Mouse (Mus musculus) forebrain, embryonic 12.5 days (tissue): ENCODE measurements around the gene Clspn. TPM values are rescaled to one million over a fixed set of nuclear protein-coding genes. Genes with fewer than 3 reads are reported as not detected.

Source experiments
- ATAC-seq: fragments of 200-750 bp; cut with Nextera tagmentation; 2 replicates; pipeline ENCODE4 v1.8.0; 2017; ENCODE audit warnings: moderate TSS enrichment; ENCODE audit not compliant: low FRiP score
- H3K27ac ChIP-seq: fragments of 300-500 bp; sonication (generic); 2 replicates; pipeline ENCODE4 v1.5.1; 2016; ENCODE audit warnings: mild to moderate bottlenecking
- H3K27me3 ChIP-seq: fragments of 300-500 bp; sonication (generic); 2 replicates; pipeline ENCODE4 v1.6.1; 2016; ENCODE audit warnings: mild to moderate bottlenecking
- H3K36me3 ChIP-seq: fragments of 300-500 bp; sonication (generic); replicated peaks from 2 replicates; pipeline ENCODE4 v1.6.1; 2016; ENCODE audit warnings: mild to moderate bottlenecking
- H3K4me1 ChIP-seq: fragments of 300-500 bp; sonication (generic); 2 replicates; pipeline ENCODE4 v1.6.1; 2016
- H3K4me2 ChIP-seq: fragments of 300-500 bp; sonication (generic); 2 replicates; pipeline ENCODE4 v1.6.1; 2016; ENCODE audit warnings: mild to moderate bottlenecking, moderate library complexity
- H3K4me3 ChIP-seq: fragments of 300-500 bp; sonication (generic); replicated peaks from 2 replicates; pipeline ENCODE4 v1.5.1; 2016; ENCODE audit warnings: mild to moderate bottlenecking
- H3K9ac ChIP-seq: fragments of 300-500 bp; sonication (generic); 2 replicates; pipeline ENCODE4 v1.6.1; 2016; ENCODE audit warnings: mild to moderate bottlenecking
- H3K9me3 ChIP-seq: fragments of 300-500 bp; sonication (generic); 2 replicates; pipeline ENCODE4 v1.6.1; 2016
- WGBS: fragments of 180-500 bp; shearing (Covaris S2); methylation state at CpG from one replicate; pipeline ENCODE4 v1.1.7; 2016; 5-methylcytosine and 5-hydroxymethylcytosine counted together
- polyA plus RNA-seq: library from polyadenylated mRNA; unstranded; fragments of >200 nt; fragmentation: Nextera tagmentation; extraction: Ambion mirVana; gene quantifications from 2 replicates; pipeline ENCODE4 v1.2.1, GENCODE M21; 2016

Gene Clspn
- polyA plus RNA-seq, 1 experiment from 2014 or later: 47.8 TPM

- no peak for ATAC-seq
- Histone ChIP-seq H3K9me3 (no peaks in the 10 kb centered on the region), H3K9ac (no peak overlapping the region), H3K4me1 (peaks cover 11% of the 10 kb centered on the region), H3K4me2 (no peak overlapping the region), H3K36me3 (no peaks in the 10 kb centered on the region), H3K4me3 (no peak overlapping the region), H3K27ac (no peak overlapping the region), H3K27me3 (peaks cover 10% of the 10 kb centered on the region; the same call in 1 of the 2 replicates)
- 72% methylated on average over 5 of the region's 5 CpGs for WGBS
Measured at GRCm38 (mm10) chr4:126536865-126537264, 19.9 kb upstream of the Clspn start.

GRCm38 (mm10) chr4:126540487-126541071 lies 16.2 kb upstream of the Clspn start:
- no peak overlapping the region for H3K4me3 ChIP-seq
- ATAC-seq: no peak

DNA sequence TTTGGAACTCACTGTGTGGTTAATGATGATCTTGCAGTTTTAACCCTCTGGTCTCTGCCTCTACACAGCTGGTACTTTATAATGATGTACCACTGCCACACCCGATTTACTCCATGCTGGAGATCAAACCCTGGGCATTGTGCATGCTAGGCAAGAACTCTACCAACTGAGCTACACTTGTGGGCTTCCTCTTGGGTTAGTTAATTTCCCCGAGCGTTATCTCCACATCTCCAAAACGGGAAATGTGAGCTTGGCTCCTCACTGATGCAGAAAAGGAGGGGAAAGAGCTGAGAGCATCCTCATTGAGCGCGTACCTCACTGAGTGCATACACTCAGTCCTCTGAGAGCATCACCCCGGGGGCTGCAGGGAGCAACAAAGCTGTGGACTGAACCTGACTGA lies 13.9 kb upstream of the Clspn start:
- no peak overlapping the region for H3K4me3 ChIP-seq
- H3K27me3 ChIP-seq: no peaks in the 10 kb centered on the region
- 81% methylated on average over 7 of the region's 7 CpGs for WGBS
- no peak overlapping the region for H3K9ac ChIP-seq
- H3K9me3 ChIP-seq: no peaks in the 10 kb centered on the region
- H3K27ac ChIP-seq: no peak overlapping the region
- H3K4me2 ChIP-seq: no peak overlapping the region
- no peaks in the 10 kb centered on the region for H3K4me1 ChIP-seq
- H3K36me3 ChIP-seq: no peaks in the 10 kb centered on the region
- no peak for ATAC-seq

More at GRCm38 (mm10) chr4:126540487-126541071, 16.2 kb upstream of the Clspn start:
- 84% methylated on average over 3 of the region's 3 CpGs for WGBS
- Histone ChIP-seq H3K27me3 (0 out of 2 replicates have a peak, but pooled peaks cover 4% of the 10 kb centered on the region), H3K4me1 (no peaks in the 10 kb centered on the region), H3K9me3 (no peaks in the 10 kb centered on the region), H3K36me3 (no peaks in the 10 kb centered on the region), H3K27ac (no peak overlapping the region), H3K4me2 (no peak overlapping the region), H3K9ac (no peak overlapping the region)

DNA sequence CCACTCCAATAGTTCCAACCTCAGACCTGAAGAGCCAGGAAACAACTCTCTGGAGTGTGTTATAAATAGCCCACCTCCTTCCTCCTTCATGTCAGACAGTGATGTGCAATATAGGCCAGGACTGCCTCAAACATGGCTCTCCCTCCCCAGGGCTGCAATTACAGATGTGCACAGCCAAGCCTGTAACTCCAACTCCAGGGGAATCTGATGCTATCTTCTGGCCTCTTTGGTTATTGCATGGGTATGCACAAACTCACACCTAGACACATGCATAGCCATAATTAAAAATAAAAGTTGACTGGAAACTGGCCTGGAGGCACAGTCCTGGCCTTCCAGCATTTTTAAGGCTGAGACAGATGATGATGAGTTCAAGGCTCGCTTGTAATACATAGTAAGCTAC lies 11.7 kb upstream of the Clspn start:
- WGBS: 79% methylated on average over 1 of the region's 1 CpGs

DNA sequence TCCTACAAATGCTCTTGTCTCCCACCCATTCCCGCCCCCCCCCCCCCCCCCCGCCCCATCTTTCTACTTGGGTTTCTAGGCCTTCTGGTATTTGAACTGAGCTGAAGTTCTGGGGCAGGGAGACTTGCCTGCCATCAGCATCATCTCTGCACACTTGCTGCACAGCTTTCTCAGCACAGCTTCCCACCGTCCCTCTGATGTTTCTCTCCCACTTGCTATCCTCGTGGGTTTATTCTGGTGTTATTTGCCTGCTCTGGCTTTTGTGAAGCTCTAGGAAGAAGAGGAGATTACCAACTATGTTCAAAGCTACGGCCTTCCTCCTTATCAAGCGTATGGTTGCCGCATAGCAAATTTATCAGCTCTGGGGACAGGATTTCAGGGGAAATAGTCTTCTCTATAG lies 11.0 kb upstream of the Clspn start:
- 65% methylated on average over 6 of the region's 7 CpGs for WGBS
- H3K36me3 ChIP-seq: no peaks in the 10 kb centered on the region
- H3K4me3 ChIP-seq: no peak overlapping the region
- no peak overlapping the region for H3K9ac ChIP-seq
- no peak overlapping the region for H3K4me2 ChIP-seq
- H3K27ac ChIP-seq: no peak overlapping the region
- no peaks in the 10 kb centered on the region for H3K9me3 ChIP-seq
- H3K27me3 ChIP-seq: no peaks in the 10 kb centered on the region
- no peak for ATAC-seq
- H3K4me1 ChIP-seq: no peaks in the 10 kb centered on the region

More for the DNA sequence above, 11.7 kb upstream of the Clspn start:
- H3K4me2 ChIP-seq: no peak overlapping the region
- no peak for ATAC-seq
- H3K36me3 ChIP-seq: no peaks in the 10 kb centered on the region
- no peaks in the 10 kb centered on the region for H3K9me3 ChIP-seq
- no peaks in the 10 kb centered on the region for H3K27me3 ChIP-seq
- H3K27ac ChIP-seq: no peak overlapping the region
- no peak overlapping the region for H3K4me3 ChIP-seq
- no peak overlapping the region for H3K9ac ChIP-seq
- no peaks in the 10 kb centered on the region for H3K4me1 ChIP-seq

DNA sequence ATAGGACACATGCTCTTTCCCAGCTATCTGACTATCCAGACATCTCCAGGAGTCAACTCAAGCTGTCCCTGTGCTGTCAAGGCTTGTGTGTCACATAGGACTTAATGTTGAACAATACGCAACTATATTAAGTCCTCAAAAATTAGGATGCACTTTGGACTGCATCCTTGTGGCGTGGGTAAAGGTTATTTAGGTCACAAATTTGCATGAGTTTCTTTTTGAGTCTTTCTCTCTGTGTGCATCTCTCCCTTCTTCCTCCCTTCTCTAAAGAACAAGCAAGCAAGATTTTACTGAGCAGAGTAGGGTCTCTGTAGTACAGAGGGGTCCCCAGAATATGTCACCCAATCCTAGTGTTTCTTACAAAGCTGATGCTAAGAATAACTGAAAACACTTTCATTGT lies 10.6 kb upstream of the Clspn start:
- 89% methylated on average over 2 of the region's 2 CpGs for WGBS
- ATAC-seq: no peak
- H3K27me3 ChIP-seq: 0 out of 2 replicates have a peak, but pooled peaks cover 3% of the 10 kb centered on the region

DNA sequence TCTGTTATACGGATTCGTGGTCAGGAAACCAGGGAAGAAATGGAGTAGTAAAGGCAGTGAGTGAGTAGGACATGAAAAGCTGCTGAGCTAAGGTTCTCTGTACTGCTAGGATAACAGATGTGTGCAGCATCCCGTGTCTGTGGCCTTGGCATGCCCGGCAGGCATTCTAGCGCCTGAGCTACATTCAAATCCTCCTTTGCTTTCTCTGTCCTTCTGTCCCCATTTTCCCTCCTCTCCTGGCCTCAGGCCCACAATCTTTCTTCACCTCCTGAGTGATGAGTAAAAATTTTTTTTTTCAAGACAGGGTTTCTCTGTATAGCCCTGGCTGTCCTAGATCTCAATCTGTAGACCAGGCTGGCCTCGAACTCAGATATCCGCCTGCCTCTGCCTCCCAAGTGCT lies 4.6 kb upstream of the Clspn start:
- H3K36me3 ChIP-seq: no peaks in the 10 kb centered on the region
- H3K27me3 ChIP-seq: 0 out of 2 replicates have a peak, but pooled peaks cover 5% of the 10 kb centered on the region
- H3K4me2 ChIP-seq: no peak overlapping the region
- peaks cover 6% of the 10 kb centered on the region for H3K4me1 ChIP-seq
- H3K4me3 ChIP-seq: no peak overlapping the region
- no peaks in the 10 kb centered on the region for H3K9me3 ChIP-seq
- no peak overlapping the region for H3K27ac ChIP-seq
- H3K9ac ChIP-seq: no peak overlapping the region
- no peak for ATAC-seq
- WGBS: 79% methylated on average over 7 of the region's 7 CpGs

More for the DNA sequence above, 10.6 kb upstream of the Clspn start:
- H3K9me3 ChIP-seq: no peaks in the 10 kb centered on the region
- no peak overlapping the region for H3K4me3 ChIP-seq
- H3K9ac ChIP-seq: no peak overlapping the region
- no peak overlapping the region for H3K27ac ChIP-seq
- H3K36me3 ChIP-seq: no peaks in the 10 kb centered on the region
- H3K4me2 ChIP-seq: no peak overlapping the region
- H3K4me1 ChIP-seq: no peaks in the 10 kb centered on the region

- Histone ChIP-seq H3K4me1 (peaks cover 13% of the 10 kb centered on the region), H3K9me3 (no peaks in the 10 kb centered on the region), H3K4me2 (no peak overlapping the region), H3K27me3 (0 out of 2 replicates have a peak, but pooled peaks cover 5% of the 10 kb centered on the region), H3K36me3 (no peaks in the 10 kb centered on the region), H3K9ac (no peak overlapping the region), H3K4me3 (no peak overlapping the region), H3K27ac (no peak overlapping the region)
- WGBS: 76% methylated on average over 8 of the region's 8 CpGs
- no peak for ATAC-seq
Measured at GRCm38 (mm10) chr4:126553105-126553504, 3.6 kb upstream of the Clspn start.

DNA sequence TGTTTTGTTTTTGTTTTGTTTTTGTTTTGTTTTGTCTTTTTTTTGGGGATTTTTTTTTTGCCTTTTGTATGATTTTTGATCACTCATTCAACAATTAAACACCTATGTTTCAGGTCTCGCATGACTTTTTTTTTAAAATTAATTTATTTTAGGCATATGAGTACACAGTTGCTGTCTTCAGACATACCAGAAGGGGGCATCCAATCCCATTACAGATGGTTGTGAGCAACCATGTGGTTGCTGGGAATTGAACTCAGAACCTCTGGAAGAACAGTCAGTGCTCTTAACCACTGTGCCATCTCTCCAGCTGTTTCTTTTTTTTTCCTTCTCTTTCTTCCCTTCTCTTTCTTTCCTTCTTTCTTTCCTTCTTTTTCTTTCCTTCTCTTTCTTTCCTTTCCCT lies 3.0 kb upstream of the Clspn start:
- H3K4me1 ChIP-seq: peaks cover 18% of the 10 kb centered on the region
- no peak for ATAC-seq
- H3K9ac ChIP-seq: no peak overlapping the region
- H3K27me3 ChIP-seq: 0 out of 2 replicates have a peak, but pooled peaks cover 5% of the 10 kb centered on the region
- 79% methylated on average over 1 of the region's 1 CpGs for whole genome bisulfite sequencing
- H3K9me3 ChIP-seq: no peaks in the 10 kb centered on the region
- H3K4me3 ChIP-seq: no peak overlapping the region
- no peak overlapping the region for H3K4me2 ChIP-seq
- H3K27ac ChIP-seq: no peak overlapping the region
- H3K36me3 ChIP-seq: no peaks in the 10 kb centered on the region

DNA sequence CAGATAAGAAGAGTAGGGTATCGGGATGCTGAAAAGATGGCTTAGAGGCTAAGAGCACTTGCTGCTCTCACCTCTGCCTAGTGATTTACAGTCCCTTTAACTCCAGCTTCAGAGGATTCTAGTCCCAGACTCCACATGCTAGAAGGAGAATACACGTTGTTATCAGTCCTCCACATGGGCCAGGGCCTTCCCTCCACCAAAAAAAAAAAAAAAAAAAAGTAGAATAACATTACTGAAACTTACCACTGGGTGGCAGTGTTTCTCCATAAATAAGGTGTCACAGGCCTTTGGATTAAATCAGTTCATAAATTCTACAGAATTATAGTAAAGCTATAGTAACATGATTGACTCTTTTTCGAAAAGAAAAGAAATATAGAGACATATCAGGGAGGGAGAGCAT lies 2.3 kb upstream of the Clspn start:
- Histone ChIP-seq H3K4me1 (peaks cover 18% of the 10 kb centered on the region), H3K27me3 (0 out of 2 replicates have a peak, but pooled peaks cover 5% of the 10 kb centered on the region), H3K9ac (no peak overlapping the region), H3K4me2 (no peak overlapping the region), H3K9me3 (no peaks in the 10 kb centered on the region), H3K4me3 (no peak overlapping the region), H3K27ac (no peak overlapping the region), H3K36me3 (no peaks in the 10 kb centered on the region)
- no peak for ATAC-seq
- 35% methylated on average over 3 of the region's 3 CpGs for WGBS

GRCm38 (mm10) chr4:126563798-126564197 lies 7.1 kb downstream of the Clspn start:
- ATAC-seq: no peak
- H3K36me3 ChIP-seq: peaks cover 67% of the 10 kb centered on the region
- H3K4me2 ChIP-seq: no peak overlapping the region
- H3K4me3 ChIP-seq: no peak overlapping the region
- H3K4me1 ChIP-seq: no peaks in the 10 kb centered on the region
- no peaks in the 10 kb centered on the region for H3K27me3 ChIP-seq
- H3K9ac ChIP-seq: no peak overlapping the region
- no peak overlapping the region for H3K27ac ChIP-seq
- WGBS: 93% methylated on average over 6 of the region's 6 CpGs
- no peaks in the 10 kb centered on the region for H3K9me3 ChIP-seq

DNA sequence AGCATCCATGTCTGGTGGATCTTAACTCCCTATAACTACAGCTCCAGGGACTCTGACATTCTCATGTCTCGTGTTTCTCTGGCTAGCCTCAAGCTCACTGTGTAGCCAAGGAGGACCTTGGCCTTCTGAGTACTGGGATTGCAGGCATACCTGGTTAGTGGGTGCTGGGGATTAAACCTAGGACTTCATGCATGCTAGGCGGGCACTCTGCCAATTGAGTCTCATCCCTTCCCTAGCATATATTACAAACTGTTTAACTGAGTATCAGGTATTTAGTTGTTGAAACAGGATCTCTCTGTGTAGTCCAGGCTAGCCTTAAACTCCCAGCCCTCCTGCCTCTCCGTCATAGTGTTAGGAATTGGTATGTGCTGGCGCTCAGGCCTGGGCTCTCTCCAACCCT lies 10.5 kb downstream of the Clspn start:
- H3K27me3 ChIP-seq: no peaks in the 10 kb centered on the region
- H3K9ac ChIP-seq: no peak overlapping the region
- H3K9me3 ChIP-seq: no peaks in the 10 kb centered on the region
- H3K27ac ChIP-seq: no peak overlapping the region
- no peak overlapping the region for H3K4me3 ChIP-seq
- peaks cover 79% of the 10 kb centered on the region for H3K36me3 ChIP-seq
- H3K4me1 ChIP-seq: no peaks in the 10 kb centered on the region
- WGBS: 94% methylated on average over 4 of the region's 4 CpGs
- no peak for ATAC-seq
- H3K4me2 ChIP-seq: no peak overlapping the region

DNA sequence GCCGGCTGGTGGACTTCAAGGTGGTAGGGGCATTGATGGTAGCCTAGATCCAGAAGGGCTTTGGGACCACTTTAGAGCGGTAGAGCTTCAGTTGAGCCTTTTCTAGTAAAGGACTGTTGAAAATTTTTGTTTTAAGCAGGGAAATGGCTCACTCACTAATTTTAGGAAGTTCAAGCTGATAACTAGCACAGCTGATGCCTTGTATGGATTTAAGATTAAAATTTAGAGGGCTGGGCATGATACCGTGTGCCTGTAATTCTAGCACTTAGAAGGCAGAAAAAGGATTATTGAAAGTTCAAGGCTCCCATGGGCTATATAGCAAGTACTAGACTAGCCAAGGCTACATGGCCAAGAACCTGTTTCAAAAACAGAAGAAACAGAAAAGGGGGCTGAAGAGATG lies 13.0 kb downstream of the Clspn start:
- ATAC-seq: no peak
- 98% methylated on average over 3 of the region's 3 CpGs for WGBS
- Histone ChIP-seq H3K9me3 (no peaks in the 10 kb centered on the region), H3K4me2 (no peak overlapping the region), H3K27ac (no peak overlapping the region), H3K9ac (no peak overlapping the region), H3K4me1 (no peaks in the 10 kb centered on the region), H3K4me3 (no peak overlapping the region), H3K36me3 (peaks cover 89% of the 10 kb centered on the region), H3K27me3 (no peaks in the 10 kb centered on the region)
